Mouse (Mus musculus): Measurements from ENCODE around the gene Gm21860.
"Not testable (repeated sequence)": the region's sequence is repeated elsewhere in the genome, so short reads cannot be mapped to it uniquely, and the experiment has no call there.

Gene Gm21860

GRCm38 (mm10) chrY:90733656-90734333 lies 20.8 kb downstream of the Gm21860 start:
- DNase-seq (ENCODE audit: low spot score in 2 of 2): not testable (repeated sequence)

- not testable (repeated sequence) for DNase-seq (ENCODE audit: low spot score in 2 of 2)
Observed at GRCm38 (mm10) chrY:90732101-90732542, 22.5 kb downstream of the Gm21860 start.

DNA sequence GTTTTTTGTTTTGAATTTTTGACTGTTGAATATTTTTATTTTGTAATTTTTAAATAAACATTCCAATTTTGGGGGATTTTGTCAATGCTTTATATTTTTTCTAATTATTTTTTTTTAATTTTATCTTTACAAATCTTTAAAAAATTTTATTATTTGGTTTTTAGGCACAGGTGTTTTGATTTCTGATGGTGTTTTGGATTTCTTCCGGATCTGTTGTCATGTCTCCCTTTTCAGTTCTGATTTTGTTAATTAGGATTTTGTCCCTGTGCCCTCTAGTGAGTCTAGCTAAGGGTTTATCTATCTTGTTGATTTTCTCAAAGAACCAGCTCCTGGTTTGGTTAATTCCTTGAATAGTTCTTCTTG lies 23.0 kb downstream of the Gm21860 start:
- not testable (repeated sequence) for DNase-seq (ENCODE audit: low spot score in 2 of 2)

GRCm38 (mm10) chrY:90730908-90731592 lies 23.6 kb downstream of the Gm21860 start:
- not testable (repeated sequence) for DNase-seq (ENCODE audit: low spot score in 2 of 2)

DNA sequence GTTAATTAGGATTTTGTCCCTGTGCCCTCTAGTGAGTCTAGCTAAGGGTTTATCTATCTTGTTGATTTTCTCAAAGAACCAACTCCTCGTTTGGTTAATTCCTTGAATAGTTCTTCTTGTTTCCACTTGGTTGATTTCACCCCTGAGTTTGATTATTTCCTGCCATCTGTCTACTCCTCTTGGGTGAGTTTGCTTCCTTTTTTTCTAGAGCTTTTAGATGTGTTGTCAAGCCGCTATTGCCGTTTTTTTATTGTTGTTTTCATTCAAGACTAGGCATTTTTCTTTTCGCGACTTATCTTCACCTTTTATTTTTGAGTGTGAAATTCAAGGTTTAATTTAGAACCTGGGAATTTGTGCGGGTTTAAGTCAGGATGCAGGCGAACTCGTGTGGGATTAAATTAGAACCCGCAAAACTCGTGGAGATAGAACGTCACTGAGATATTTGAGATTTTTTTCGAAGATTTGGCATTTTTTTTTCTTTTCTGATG lies 24.8 kb downstream of the Gm21860 start:
- DNase-seq (ENCODE audit: low spot score in 2 of 2): not testable (repeated sequence)

GRCm38 (mm10) chrY:90728905-90729256 lies 25.7 kb downstream of the Gm21860 start:
- not testable (repeated sequence) for DNase-seq (ENCODE audit: low spot score in 2 of 2)

- not testable (repeated sequence) for DNase-seq (ENCODE audit: low spot score in 2 of 2)
Observed at GRCm38 (mm10) chrY:90728251-90728904, 26.2 kb downstream of the Gm21860 start.

DNA sequence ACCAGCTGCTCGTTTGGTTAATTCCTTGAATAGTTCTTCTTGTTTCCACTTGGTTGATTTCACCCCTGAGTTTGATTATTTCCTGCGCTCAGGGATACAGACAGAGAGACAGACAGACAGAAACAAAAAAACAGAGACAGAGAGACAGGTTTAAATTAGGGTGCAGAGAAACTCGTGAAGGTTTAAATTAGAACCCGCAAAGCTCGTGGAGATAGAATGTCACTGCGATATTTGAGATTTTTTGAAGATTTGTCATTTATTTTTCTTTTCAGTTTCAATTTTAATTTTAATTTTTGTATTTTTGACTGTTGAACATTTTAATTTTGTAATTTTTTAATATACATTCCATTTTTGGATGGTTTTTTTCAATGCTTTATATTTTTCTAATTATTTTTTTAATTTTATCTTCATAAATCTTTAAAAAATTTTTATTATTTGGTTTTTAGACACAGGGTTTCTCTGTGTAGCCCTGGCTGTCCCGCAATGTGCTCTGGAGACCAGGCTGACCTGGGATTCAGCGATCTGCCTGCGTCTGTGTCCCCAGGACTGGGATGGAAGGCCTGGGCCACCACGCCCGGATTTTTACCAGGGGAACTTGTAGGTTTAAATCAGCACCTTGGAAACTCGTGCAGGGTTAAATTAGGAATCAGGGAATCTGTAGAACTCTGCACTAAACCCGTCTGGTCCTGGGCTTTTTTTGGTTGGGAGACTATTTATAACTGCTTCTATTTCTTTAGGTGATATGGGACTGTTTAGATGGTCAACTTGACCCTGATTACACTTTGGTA lies 27.3 kb downstream of the Gm21860 start:
- DNase-seq (ENCODE audit: low spot score in 2 of 2): not testable (repeated sequence)

- DNase-seq (ENCODE audit: low spot score in 2 of 2): not testable (repeated sequence)
Observed at GRCm38 (mm10) chrY:90725701-90726451, 28.7 kb downstream of the Gm21860 start.

DNA sequence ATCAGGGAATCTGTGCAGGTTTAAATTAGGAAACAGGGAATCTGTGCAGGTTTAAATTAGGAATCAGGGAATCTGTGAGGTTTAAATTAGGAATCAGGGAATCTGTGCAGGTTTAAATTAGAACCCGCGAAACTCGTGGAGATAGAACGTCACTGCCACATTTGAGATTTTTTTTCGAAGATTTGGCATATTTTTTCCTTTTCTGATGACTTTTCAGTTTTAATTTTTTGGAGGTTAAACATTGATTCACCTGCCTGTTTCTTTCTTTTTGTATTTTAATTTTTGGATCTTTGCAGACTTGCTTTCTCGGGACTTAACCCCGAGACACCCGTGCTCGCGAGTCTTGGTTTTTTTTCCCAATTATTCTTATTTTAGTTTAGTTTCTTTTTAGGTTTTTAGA lies 29.5 kb downstream of the Gm21860 start:
- DNase-seq (ENCODE audit: low spot score in 2 of 2): not testable (repeated sequence)

DNA sequence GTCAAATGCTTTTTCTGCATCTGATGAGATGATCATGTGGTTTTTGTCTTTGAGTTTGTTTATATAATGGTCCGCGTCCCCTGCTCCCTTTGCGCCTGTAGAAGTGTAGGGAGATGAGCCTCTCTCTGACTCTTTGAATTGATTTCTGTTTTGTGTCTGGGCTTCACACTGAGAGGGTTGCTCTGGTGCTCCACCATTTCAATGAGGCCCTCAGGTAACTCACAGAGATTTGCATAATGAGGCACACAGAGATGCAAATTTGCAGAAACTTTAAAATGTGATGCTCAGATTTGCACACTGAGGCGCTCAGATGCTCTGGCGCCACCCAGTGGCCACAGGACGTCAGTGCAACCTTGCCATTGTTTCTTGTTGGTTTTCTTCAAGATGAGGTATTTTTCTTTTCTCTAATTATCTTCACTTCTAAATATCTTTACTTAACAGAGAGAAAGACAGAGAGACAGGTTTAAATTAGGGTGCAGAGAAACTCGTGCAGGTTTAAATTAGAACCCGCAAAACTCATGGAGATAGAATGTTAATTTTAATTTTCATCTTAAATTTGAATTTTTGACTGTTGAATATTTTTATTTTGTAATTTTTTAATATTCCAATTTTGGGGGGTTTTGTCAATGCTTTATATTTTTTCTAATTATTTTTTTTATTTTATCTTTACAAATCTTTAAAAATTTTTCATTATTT lies 30.5 kb downstream of the Gm21860 start:
- DNase-seq (ENCODE audit: low spot score in 2 of 2): not testable (repeated sequence)

GRCm38 (mm10) chrY:90723336-90723987 lies 31.2 kb downstream of the Gm21860 start:
- DNase-seq (ENCODE audit: low spot score in 2 of 2): not testable (repeated sequence)

- not testable (repeated sequence) for DNase-seq (ENCODE audit: low spot score in 2 of 2)
Observed at GRCm38 (mm10) chrY:90720505-90720904, 34.1 kb downstream of the Gm21860 start.

DNA sequence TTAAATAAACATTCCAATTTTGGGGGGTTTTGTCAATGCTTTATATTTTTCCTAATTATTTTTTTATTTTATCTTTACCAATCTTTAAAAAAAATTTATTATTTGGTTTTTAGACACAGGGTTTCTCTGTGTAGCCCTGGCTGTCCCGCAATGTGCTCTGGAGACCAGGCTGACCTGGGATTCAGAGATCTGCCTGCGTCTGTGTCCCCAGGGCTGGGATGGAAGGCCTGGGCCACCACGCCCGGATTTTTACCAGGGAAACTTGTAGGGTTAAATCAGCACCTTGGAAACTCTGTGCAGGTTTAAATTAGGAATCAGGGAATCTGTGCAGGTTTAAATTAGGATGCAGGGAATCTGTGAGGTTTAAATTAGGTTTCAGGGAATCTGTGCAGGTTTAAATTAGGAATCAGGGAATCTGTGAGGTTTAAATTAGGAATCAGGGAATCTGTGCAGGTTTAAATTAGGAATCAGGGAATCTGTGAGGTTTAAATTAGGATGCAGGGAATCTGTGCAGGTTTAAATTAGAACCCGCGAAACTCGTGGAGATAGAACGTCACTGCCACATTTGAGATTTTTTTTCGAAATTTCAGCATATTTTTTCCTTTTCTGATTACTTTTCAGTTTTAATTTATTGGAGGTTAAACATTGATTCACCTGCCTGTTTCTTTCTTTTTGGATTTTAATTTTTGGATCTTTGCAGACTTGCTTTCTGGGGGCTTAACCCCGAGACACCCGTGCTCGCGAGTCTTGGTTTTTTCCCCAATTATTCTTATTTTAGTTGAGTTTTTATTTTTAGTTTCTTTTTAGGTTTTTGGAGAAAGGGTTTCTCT lies 35.0 kb downstream of the Gm21860 start:
- not testable (repeated sequence) for DNase-seq (ENCODE audit: low spot score in 2 of 2)

- peak in 1 of 2 experiments; percentile 38 for DNase-seq (ENCODE audit: low spot score in 2 of 2)
Observed at GRCm38 (mm10) chrY:90718583-90719402, 35.8 kb downstream of the Gm21860 start.

DNA sequence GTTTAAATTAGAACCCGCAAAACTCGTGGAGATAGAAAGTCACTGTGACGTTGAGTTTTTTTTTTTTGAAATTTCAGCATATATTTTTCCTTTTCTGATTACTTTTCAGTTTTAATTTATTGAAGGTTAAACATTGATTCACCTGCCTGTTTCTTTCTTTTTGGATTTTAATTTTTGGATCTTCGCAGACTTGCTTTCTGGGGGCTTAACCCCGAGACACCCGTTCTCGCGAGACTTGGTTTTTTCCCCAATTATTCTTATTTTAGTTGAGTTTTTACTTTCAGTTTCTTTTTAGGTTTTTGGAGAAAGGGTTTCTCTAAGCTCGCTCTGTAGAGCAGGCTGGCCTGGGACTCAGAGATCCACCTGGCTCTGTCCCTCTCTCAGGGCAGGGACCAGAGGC lies 36.6 kb downstream of the Gm21860 start:
- not testable (repeated sequence) for DNase-seq (ENCODE audit: low spot score in 2 of 2)

DNA sequence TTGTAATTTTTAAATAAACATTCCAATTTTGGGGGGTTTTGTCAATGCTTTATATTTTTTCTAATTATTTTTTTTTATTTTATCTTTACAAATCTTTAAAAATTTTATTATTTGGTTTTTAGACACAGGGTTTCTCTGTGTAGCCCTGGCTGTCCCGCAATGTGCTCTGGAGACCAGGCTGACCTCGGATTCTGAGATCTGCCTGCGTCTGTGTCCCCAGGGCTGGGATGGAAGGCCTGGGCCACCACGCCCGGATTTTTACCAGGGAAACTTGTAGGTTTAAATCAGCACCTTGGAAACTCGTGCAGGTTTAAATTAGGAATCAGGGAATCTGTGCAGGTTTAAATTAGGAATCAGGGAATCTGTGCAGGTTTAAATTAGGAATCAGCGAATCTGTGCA lies 37.1 kb downstream of the Gm21860 start:
- not testable (repeated sequence) for DNase-seq (ENCODE audit: low spot score in 2 of 2)
